8 mouse cellular contexts compared by ENCODE assay signal in genomic region chr3:156562796-156563195, GRCm38 (mm10). TPM values are rescaled to one million over a fixed set of nuclear protein-coding genes. Genes with fewer than 3 reads are reported as not detected.
DNase-seq lines count a peak whose midpoint lies in the region; ATAC-seq and TF ChIP-seq lines count a peak whose summit lies in the region.

No protein-coding gene starts in this region.

- TF ChIP-seq POLR2A in cortical plate, adult 2 months (IDR thresholded peaks at IDR 0.05; ENCODE audit: extremely low read depth, insufficient read depth, low read length) = 0 out of 2 replicates have a peak, but pooled peaks have one; percentile 27

- H3K27ac ChIP-seq in heart, postnatal 0 days (ENCODE audit: low read depth) = no peak overlapping the region
- 0 out of 2 replicates have a peak overlapping the region, but pooled peaks have one; percentile 81 for H3K27ac ChIP-seq in cortical plate, adult 2 months (ENCODE audit: insufficient read depth, low read length)
- peak overlapping the region; percentile 98 for H3K27ac ChIP-seq in forebrain, embryonic 15.5 days (replicated peaks)
- H3K27ac ChIP-seq in midbrain, embryonic 11.5 days (ENCODE audit: low read depth, low read length) = no peak overlapping the region

- ATAC-seq in heart, postnatal 0 days (ENCODE audit: insufficient read depth, low read depth) = no peak
- no peak for ATAC-seq in forebrain, embryonic 15.5 days (replicated peaks)
- ATAC-seq in midbrain, embryonic 11.5 days (ENCODE audit: low FRiP score) = no peak

- no peak overlapping the region for H3K4me3 ChIP-seq in heart, postnatal 0 days (ENCODE audit: low read depth, low read length)
- H3K4me3 ChIP-seq in cortical plate, adult 2 months (ENCODE audit: insufficient read depth, low read length) = peak overlapping the region; percentile 53
- H3K4me3 ChIP-seq in forebrain, embryonic 15.5 days = peak overlapping the region; percentile 63
- peak overlapping the region; percentile 47 for H3K4me3 ChIP-seq in midbrain, embryonic 11.5 days (ENCODE audit: low read depth, low read length)

- H3K4me1 ChIP-seq in heart, postnatal 0 days (ENCODE audit: control insufficient read depth, insufficient read depth) = no peaks in the 10 kb centered on the region
- peaks cover 8% of the 10 kb centered on the region for H3K4me1 ChIP-seq in cortical plate, adult 2 months (ENCODE audit: control insufficient read depth, insufficient read depth, low read length)
- H3K4me1 ChIP-seq in forebrain, embryonic 15.5 days = peaks cover 24% of the 10 kb centered on the region
- H3K4me1 ChIP-seq in midbrain, embryonic 11.5 days (ENCODE audit: control insufficient read depth, insufficient read depth, low read length) = peaks cover 11% of the 10 kb centered on the region

- TF ChIP-seq EP300 in heart, postnatal 0 days (IDR thresholded peaks at IDR 0.05; ENCODE audit: low read depth) = no peak

- H3K9ac ChIP-seq in heart, postnatal 0 days (replicated peaks; ENCODE audit: low read depth, low read length) = no peak overlapping the region
- H3K9ac ChIP-seq in forebrain, embryonic 15.5 days (replicated peaks) = peak overlapping the region; percentile 73
- peak overlapping the region; percentile 55; the same call in 1 of the 2 replicates for H3K9ac ChIP-seq in midbrain, embryonic 11.5 days (ENCODE audit: low read length)

- 25% methylated on average over 2 of the region's 2 CpGs for WGBS in heart, postnatal 0 days
- WGBS in forebrain, embryonic 15.5 days = 15% methylated on average over 2 of the region's 2 CpGs
- WGBS in midbrain, embryonic 11.5 days = 36% methylated on average over 2 of the region's 2 CpGs

- no peak for DNase-seq in heart, postnatal 0 days (ENCODE audit: low spot score)
- no peak for DNase-seq in heart, postnatal 25 days (ENCODE audit: low spot score)
- no peak for DNase-seq in midbrain, embryonic 11.5 days (ENCODE audit: low spot score, missing footprints)
- DNase-seq in spleen, postnatal 14 days (ENCODE audit: low spot score in 2 of 2) = no peak
- DNase-seq in thymus, postnatal 4 days = no peak
- DNase-seq in ovary, postnatal 14 days (ENCODE audit: low spot score) = no peak

- TF ChIP-seq CTCF in heart, postnatal 0 days (IDR thresholded peaks at IDR 0.05; ENCODE audit: low read depth) = no peak
- TF ChIP-seq CTCF in cortical plate, adult 2 months (IDR thresholded peaks at IDR 0.05; ENCODE audit: extremely low read depth, insufficient read depth, low read length) = no peak

- intact Hi-C loops in heart, postnatal 25 days (cut with DNase I) = no loop called here

- peaks cover 42% of the 10 kb centered on the region for H3K27me3 ChIP-seq in heart, postnatal 0 days (ENCODE audit: control insufficient read depth, insufficient read depth, low read length)
- no peaks in the 10 kb centered on the region for H3K27me3 ChIP-seq in forebrain, embryonic 15.5 days
- H3K27me3 ChIP-seq in midbrain, embryonic 11.5 days (ENCODE audit: control insufficient read depth, insufficient read depth, low read length) = no peaks in the 10 kb centered on the region; the same call in 1 of the 2 replicates

- peak overlapping the region; percentile 85; the same call in 1 of the 2 replicates for H3K4me2 ChIP-seq in heart, postnatal 0 days (ENCODE audit: low read depth, low read length)
- H3K4me2 ChIP-seq in forebrain, embryonic 15.5 days (replicated peaks) = peak overlapping the region; percentile 90
- H3K4me2 ChIP-seq in midbrain, embryonic 11.5 days = peak overlapping the region; percentile 60

- H3K9me3 ChIP-seq in heart, postnatal 0 days (replicated peaks; ENCODE audit: control insufficient read depth, low read length) = no peaks in the 10 kb centered on the region
- no peaks in the 10 kb centered on the region for H3K9me3 ChIP-seq in forebrain, embryonic 15.5 days
- no peaks in the 10 kb centered on the region for H3K9me3 ChIP-seq in midbrain, embryonic 11.5 days (ENCODE audit: control insufficient read depth, low read length)

- H3K36me3 ChIP-seq in heart, postnatal 0 days (replicated peaks; ENCODE audit: control insufficient read depth, insufficient read depth, low read length) = no peaks in the 10 kb centered on the region
- no peaks in the 10 kb centered on the region for H3K36me3 ChIP-seq in forebrain, embryonic 15.5 days
- H3K36me3 ChIP-seq in midbrain, embryonic 11.5 days (ENCODE audit: control insufficient read depth, insufficient read depth, low read length) = no peaks in the 10 kb centered on the region

RNA-seq across cellular contexts. Expression of gene Negr1, which starts 1.2 kb away (rescaled TPM):
- total RNA-seq in heart, postnatal 0 days (2014; rRNA removed; ENCODE audit: low replicate concordance) = 0.58 and 2.0 TPM in 2 replicates
- polyA plus RNA-seq in heart, postnatal 0 days (2015; fragmentation: Nextera tagmentation; extraction: Ambion mirVana) = 0.55 and 0.74 TPM in 2 replicates
- 1 to 10 TPM in 1 of 2 experiments, under 1 TPM in 1; 0.75 to 1.0 TPM for total RNA-seq in heart, postnatal 25 days (2021)
- 86.0 and 93.8 TPM in 2 replicates for polyA plus RNA-seq in cortical plate, adult 2 months (2012; rRNA removed)
- 39.3 and 40.4 TPM in 2 replicates for polyA plus RNA-seq in forebrain, embryonic 15.5 days (2015; fragmentation: Nextera tagmentation; extraction: Ambion mirVana)
- polyA plus RNA-seq in midbrain, embryonic 11.5 days (2014; fragmentation: Nextera tagmentation; extraction: Ambion mirVana) = 4.1 and 4.4 TPM in 2 replicates

Comparison
In these comparisons a context has a peak if more than half of its experiments do, and no peak if none do; other contexts are left out.
1. H3K27ac ChIP-seq: peak in cortical plate, adult 2 months (single experiment) and forebrain, embryonic 15.5 days (single experiment); none in heart, postnatal 0 days (single experiment) and midbrain, embryonic 11.5 days (single experiment).
2. Peak in every context shown above with its lines, with median percentiles within 50 percentile points of each other: H3K4me2 ChIP-seq.